Mouse (Mus musculus) heart, embryonic 14.5 days (tissue): Measurements from ENCODE around the gene Gid4. TPM values are rescaled to one million over a fixed set of nuclear protein-coding genes. Genes with fewer than 3 reads are reported as not detected.

Experiments used
- ATAC-seq: fragments of 200-750 bp; cut with Nextera tagmentation; 2 replicates; pipeline ENCODE4 v1.8.0; 2017; ENCODE audit warnings: low read depth, moderate TSS enrichment; ENCODE audit not compliant: insufficient number of reproducible peaks, insufficient read depth, low FRiP score
- H3K27ac ChIP-seq, 2 experiments: fragments of 200-500 bp in 1 of 2; fragments of 300-500 bp in 1 of 2; sonication (generic) in 1 of 2; replicated peaks in 1 of 2; 2 replicates each; pipeline ENCODE4 v1.5.1; 2012 to 2014; ENCODE audit warnings: low read depth in 2 of 2, low read length in 2 of 2, control low read depth in 1 of 2, mild to moderate bottlenecking in 1 of 2, mixed read lengths in 1 of 2; ENCODE audit not compliant: control insufficient read depth in 1 of 2, insufficient read depth in 1 of 2
- H3K27me3 ChIP-seq: fragments of 300-500 bp; sonication (generic); 2 replicates; pipeline ENCODE4 v1.6.1; 2014; ENCODE audit warnings: mild to moderate bottlenecking, low read length, control low read depth; ENCODE audit not compliant: control insufficient read depth, insufficient read depth
- H3K36me3 ChIP-seq: fragments of 300-500 bp; sonication (generic); 2 replicates; pipeline ENCODE4 v1.6.1; 2014; ENCODE audit warnings: mild to moderate bottlenecking, control low read depth, low read length, mixed read lengths; ENCODE audit not compliant: control insufficient read depth, insufficient read depth
- H3K4me1 ChIP-seq, 2 experiments: fragments of 200-500 bp in 1 of 2; fragments of 300-500 bp in 1 of 2; sonication (generic) in 1 of 2; 2 replicates each; pipeline ENCODE4 v1.6.1; 2012 to 2014; ENCODE audit warnings: low read length in 2 of 2, control low read depth in 1 of 2, mixed read lengths in 1 of 2; ENCODE audit not compliant: control insufficient read depth in 2 of 2, insufficient read depth in 2 of 2
- H3K4me2 ChIP-seq: fragments of 300-500 bp; sonication (generic); 2 replicates; pipeline ENCODE4 v1.6.1; 2014; ENCODE audit warnings: mild to moderate bottlenecking, low read length
- H3K4me3 ChIP-seq, 2 experiments: fragments of 200-500 bp in 1 of 2; fragments of 300-500 bp in 1 of 2; sonication (generic) in 1 of 2; 2 replicates each; pipeline ENCODE4 v1.5.1; 2012 to 2014; ENCODE audit warnings: low read length in 2 of 2, mild to moderate bottlenecking in 2 of 2, control low read depth in 1 of 2, low read depth in 1 of 2, moderate library complexity in 1 of 2; ENCODE audit not compliant: control insufficient read depth in 1 of 2, insufficient read depth in 1 of 2
- H3K9ac ChIP-seq: fragments of 300-500 bp; sonication (generic); 2 replicates; pipeline ENCODE4 v1.6.1; 2014; ENCODE audit warnings: mild to moderate bottlenecking, low read length
- H3K9me3 ChIP-seq: fragments of 300-500 bp; sonication (generic); 2 replicates; pipeline ENCODE4 v1.6.1; 2016; ENCODE audit warnings: low read length, control low read depth; ENCODE audit not compliant: control insufficient read depth
- WGBS: fragments of 180-500 bp; shearing (Covaris S2); extraction: QIAGEN DNeasy Blood & Tissue Kit; methylation state at CpG from one replicate; pipeline ENCODE4 v1.1.7; 2014; 5-methylcytosine and 5-hydroxymethylcytosine counted together
- polyA plus RNA-seq: library from polyadenylated mRNA; unstranded; fragments of >200 nt; fragmentation: Nextera tagmentation; extraction: Ambion mirVana; gene quantifications from 2 replicates; pipeline ENCODE4 v1.2.1, GENCODE M21; 2014

Gene Gid4
- 23.4 and 24.7 TPM in 2 replicates for polyA plus RNA-seq

GRCm38 (mm10) chr11:60416963-60417716 is at the start of gene Gid4:
Gene Gid4, plus strand, starts transcription at chr11:60417145.
- Histone ChIP-seq H3K4me1 (peaks cover 11 to 23% of the 10 kb centered on the region in 2 experiments), H3K27me3 (no peaks in the 10 kb centered on the region), H3K27ac (peak within 1 kb of the TSS; percentile 76 to 87), H3K9ac (peak within 1 kb of the TSS; percentile 93), H3K4me3 (peak within 1 kb of the TSS; percentile 83 to 91), H3K4me2 (peak within 1 kb of the TSS; percentile 80), H3K36me3 (no peaks in the 10 kb centered on the region), H3K9me3 (no peaks in the 10 kb centered on the region)
- peak; percentile 94 for ATAC-seq
- WGBS: under 1% methylated on average over 71 of the region's 81 CpGs

DNA sequence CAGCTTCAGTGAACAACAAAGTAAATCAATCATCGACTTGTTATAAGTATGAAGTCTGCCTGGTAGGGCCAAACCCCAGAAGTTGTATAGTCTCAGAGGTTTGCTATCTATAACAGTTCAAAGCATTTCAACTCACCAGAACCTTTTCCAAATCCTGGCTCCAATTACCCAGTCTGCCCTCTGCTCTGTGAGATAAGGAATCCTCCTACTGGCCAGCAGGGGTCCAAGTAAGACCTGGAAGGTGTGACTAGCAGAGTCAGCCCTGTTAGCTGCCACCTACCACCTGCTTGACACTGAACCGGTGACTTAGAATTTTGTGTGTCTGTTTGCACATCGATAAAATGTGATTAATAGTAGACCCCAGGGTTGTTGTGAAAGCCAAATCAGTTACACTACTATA is 49.7 kb upstream of the Gid4 start:
- Histone ChIP-seq H3K27me3 (no peaks in the 10 kb centered on the region), H3K4me2 (no peak overlapping the region), H3K27ac (no peak overlapping the region), H3K36me3 (no peaks in the 10 kb centered on the region), H3K4me1 (peaks cover 10 to 16% of the 10 kb centered on the region in 2 experiments; a peak in 3 of 4 replicates), H3K4me3 (no peak overlapping the region), H3K9me3 (no peaks in the 10 kb centered on the region), H3K9ac (no peak overlapping the region)
- no peak for ATAC-seq
- 55% methylated on average over 3 of the region's 3 CpGs for WGBS

DNA sequence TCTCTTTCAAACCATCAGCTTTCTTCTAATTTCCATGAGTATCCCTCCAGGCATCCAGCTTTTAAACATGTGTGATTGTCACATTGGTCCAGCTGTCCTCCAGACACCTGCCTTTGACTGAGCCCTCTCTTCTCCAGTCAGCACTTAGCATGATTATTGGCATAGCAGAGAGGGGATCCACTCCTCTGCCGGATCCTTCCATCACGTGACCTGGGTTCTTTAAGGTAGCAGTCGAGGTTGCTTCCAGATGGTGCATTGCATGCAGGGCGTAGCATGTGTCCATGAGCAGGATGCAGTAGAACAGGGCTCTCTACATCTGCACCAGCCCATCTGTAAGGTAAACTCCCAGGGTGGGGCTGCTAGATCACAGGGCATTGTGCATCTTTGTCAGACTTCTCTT is 48.0 kb upstream of the Gid4 start:
- Histone ChIP-seq H3K4me1 (peaks cover 10 to 16% of the 10 kb centered on the region in 2 experiments; a peak in 3 of 4 replicates), H3K27me3 (no peaks in the 10 kb centered on the region), H3K27ac (no peak overlapping the region), H3K4me2 (no peak overlapping the region), H3K9ac (no peak overlapping the region), H3K36me3 (no peaks in the 10 kb centered on the region), H3K4me3 (no peak overlapping the region), H3K9me3 (no peaks in the 10 kb centered on the region)
- ATAC-seq: no peak
- WGBS: 68% methylated on average over 4 of the region's 4 CpGs

GRCm38 (mm10) chr11:60369448-60369847 is 47.5 kb upstream of the Gid4 start:
- Histone ChIP-seq H3K9me3 (no peaks in the 10 kb centered on the region), H3K27ac (no peak overlapping the region), H3K36me3 (no peaks in the 10 kb centered on the region), H3K9ac (no peak overlapping the region), H3K4me1 (peaks cover 10 to 16% of the 10 kb centered on the region in 2 experiments; a peak in 3 of 4 replicates), H3K4me2 (no peak overlapping the region), H3K27me3 (no peaks in the 10 kb centered on the region), H3K4me3 (no peak overlapping the region)
- no peak for ATAC-seq
- WGBS: 63% methylated on average over 4 of the region's 4 CpGs

GRCm38 (mm10) chr11:60370431-60370830 is 46.5 kb upstream of the Gid4 start:
- Histone ChIP-seq H3K9me3 (no peaks in the 10 kb centered on the region), H3K27me3 (no peaks in the 10 kb centered on the region), H3K4me3 (no peak overlapping the region), H3K27ac (no peak overlapping the region), H3K4me2 (no peak overlapping the region), H3K9ac (no peak overlapping the region), H3K36me3 (no peaks in the 10 kb centered on the region), H3K4me1 (peaks cover 10 to 16% of the 10 kb centered on the region in 2 experiments; a peak in 3 of 4 replicates)
- 72% methylated on average over 13 of the region's 13 CpGs for WGBS
- ATAC-seq: no peak

DNA sequence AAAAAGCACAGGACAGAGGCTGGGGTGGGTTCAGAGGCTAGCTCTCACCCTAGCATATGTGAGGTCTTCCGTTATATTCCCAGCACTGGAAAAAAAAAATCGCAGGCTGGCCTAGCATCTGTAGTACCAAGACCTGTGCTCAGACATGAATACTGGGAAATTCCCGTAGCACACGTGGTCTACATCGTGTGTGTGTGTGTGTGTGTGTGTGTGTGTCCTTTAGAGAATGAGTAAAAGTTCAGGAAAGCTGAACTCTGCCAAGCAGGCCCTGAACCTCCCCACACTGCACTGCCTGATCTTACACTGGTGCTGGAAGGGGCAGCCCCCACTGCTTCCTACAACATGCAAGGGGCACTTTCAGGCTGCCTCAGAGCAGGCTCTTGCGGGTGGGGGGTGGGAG is 42.5 kb upstream of the Gid4 start:
- H3K4me1 ChIP-seq: no peaks in the 10 kb centered on the region
- H3K27ac ChIP-seq: no peak overlapping the region
- ATAC-seq: no peak
- H3K27me3 ChIP-seq: no peaks in the 10 kb centered on the region
- no peaks in the 10 kb centered on the region for H3K36me3 ChIP-seq
- H3K4me2 ChIP-seq: no peak overlapping the region
- H3K4me3 ChIP-seq: no peak overlapping the region
- no peaks in the 10 kb centered on the region for H3K9me3 ChIP-seq
- 77% methylated on average over 6 of the region's 6 CpGs for WGBS
- no peak overlapping the region for H3K9ac ChIP-seq

DNA sequence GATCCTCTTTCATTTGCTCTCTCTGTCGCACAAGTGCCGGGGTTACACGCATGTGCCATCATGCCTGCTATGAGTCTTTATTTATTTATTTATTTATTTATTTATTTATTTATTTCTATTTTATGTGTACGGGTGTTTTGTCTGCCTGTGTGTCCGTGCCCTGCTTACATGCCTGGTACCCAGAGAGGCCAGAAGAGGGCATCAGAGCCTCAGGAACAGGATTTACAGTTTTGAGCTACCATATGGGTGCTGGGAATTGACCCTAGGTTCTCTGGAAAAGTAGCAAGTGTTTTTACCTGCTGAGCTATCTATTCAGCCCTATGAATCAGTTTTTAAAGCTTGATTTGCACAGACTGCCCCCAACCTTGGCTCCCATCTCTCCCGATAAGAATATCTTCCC is 33.4 kb upstream of the Gid4 start:
- no peak for ATAC-seq
- Histone ChIP-seq H3K9ac (no peak overlapping the region), H3K36me3 (no peaks in the 10 kb centered on the region), H3K4me1 (peaks cover 4% of the 10 kb centered on the region in 2 experiments; a peak in 2 of 4 replicates), H3K27ac (no peak overlapping the region), H3K4me2 (no peak overlapping the region), H3K27me3 (no peaks in the 10 kb centered on the region), H3K9me3 (no peaks in the 10 kb centered on the region), H3K4me3 (no peak overlapping the region)
- WGBS: 86% methylated on average over 6 of the region's 6 CpGs
